Mouse (Mus musculus) embryonic facial prominence, embryonic 13.5 days (tissue): ENCODE results near the gene Fgfr2. TPM values are rescaled to one million over a fixed set of nuclear protein-coding genes. Genes with fewer than 3 reads are reported as not detected.

ENCODE experiments used
- ATAC-seq: fragments of 200-750 bp; cut with Nextera tagmentation; 2 replicates; pipeline ENCODE4 v1.8.0; 2017; ENCODE audit warnings: low read depth; ENCODE audit not compliant: insufficient number of reproducible peaks, insufficient read depth, low FRiP score, low TSS enrichment
- H3K27ac ChIP-seq: fragments of 300-500 bp; sonication (generic); 2 replicates; pipeline ENCODE4 v1.5.1; 2015; ENCODE audit warnings: moderate library complexity, mild to moderate bottlenecking, inconsistent platforms
- H3K27me3 ChIP-seq: fragments of 300-500 bp; sonication (generic); 2 replicates; pipeline ENCODE4 v1.6.1; 2015; ENCODE audit warnings: mild to moderate bottlenecking, inconsistent platforms
- H3K36me3 ChIP-seq: fragments of 300-500 bp; sonication (generic); 2 replicates; pipeline ENCODE4 v1.6.1; 2015; ENCODE audit warnings: mild to moderate bottlenecking, inconsistent platforms
- H3K4me1 ChIP-seq: fragments of 300-500 bp; sonication (generic); 2 replicates; pipeline ENCODE4 v1.6.1; 2015; ENCODE audit warnings: inconsistent platforms
- H3K4me2 ChIP-seq: fragments of 300-500 bp; sonication (generic); 2 replicates; pipeline ENCODE4 v1.6.1; 2015; ENCODE audit warnings: moderate library complexity, mild to moderate bottlenecking, inconsistent platforms
- H3K4me3 ChIP-seq: fragments of 300-500 bp; sonication (generic); 2 replicates; pipeline ENCODE4 v1.5.1; 2015; ENCODE audit warnings: mild to moderate bottlenecking, inconsistent platforms
- H3K9ac ChIP-seq: fragments of 300-500 bp; sonication (generic); 2 replicates; pipeline ENCODE4 v1.6.1; 2015; ENCODE audit warnings: mild to moderate bottlenecking, inconsistent platforms
- H3K9me3 ChIP-seq: fragments of 300-500 bp; sonication (generic); 2 replicates; pipeline ENCODE4 v1.6.1; 2016; ENCODE audit warnings: inconsistent platforms
- WGBS: fragments of 180-500 bp; shearing (Covaris S2); methylation state at CpG from one replicate; pipeline ENCODE4 v1.1.7; 2015; ENCODE audit warnings: mixed read lengths; 5-methylcytosine and 5-hydroxymethylcytosine counted together
- polyA plus RNA-seq: library from polyadenylated mRNA; unstranded; fragments of >200 nt; fragmentation: Nextera tagmentation; extraction: Ambion mirVana; gene quantifications from 2 replicates; pipeline ENCODE4 v1.2.1, GENCODE M21; 2015

Gene Fgfr2
- polyA plus RNA-seq, 1 experiment from 2014 or later: 174 TPM

GRCm38 (mm10) chr7:130649257-130649656 is 2473.9 kb downstream of the Fgfr2 start:
- Histone ChIP-seq H3K9ac (0 out of 2 replicates have a peak overlapping the region, but pooled peaks have one; percentile 12), H3K9me3 (no peaks in the 10 kb centered on the region), H3K4me1 (peaks cover 58% of the 10 kb centered on the region), H3K4me3 (no peak overlapping the region), H3K36me3 (no peaks in the 10 kb centered on the region), H3K4me2 (peak overlapping the region; percentile 26; the same call in 1 of the 2 replicates), H3K27ac (0 out of 2 replicates have a peak overlapping the region, but pooled peaks have one; percentile 24), H3K27me3 (no peaks in the 10 kb centered on the region)
- ATAC-seq: no peak
- 15% methylated on average over 7 of the region's 7 CpGs for WGBS

- H3K4me3 ChIP-seq: no peak overlapping the region
Observed at GRCm38 (mm10) chr7:130648061-130648460, 2475.1 kb downstream of the Fgfr2 start.

GRCm38 (mm10) chr7:130646762-130647139 is 2476.4 kb downstream of the Fgfr2 start:
- peak; percentile 65 for ATAC-seq
- whole genome bisulfite sequencing: under 1% methylated on average over 18 of the region's 18 CpGs
- no peaks in the 10 kb centered on the region for H3K9me3 ChIP-seq
- H3K4me2 ChIP-seq: peak overlapping the region; percentile 87
- H3K4me3 ChIP-seq: peak overlapping the region; percentile 70
- H3K27ac ChIP-seq: peak overlapping the region; percentile 96
- peak overlapping the region; percentile 90 for H3K9ac ChIP-seq
- H3K27me3 ChIP-seq: no peaks in the 10 kb centered on the region
- no peaks in the 10 kb centered on the region for H3K36me3 ChIP-seq
- peaks cover 45% of the 10 kb centered on the region for H3K4me1 ChIP-seq

More at GRCm38 (mm10) chr7:130648061-130648460, 2475.1 kb downstream of the Fgfr2 start:
- WGBS: 72% methylated on average over 4 of the region's 4 CpGs
- Histone ChIP-seq H3K4me1 (peaks cover 51% of the 10 kb centered on the region), H3K9me3 (no peaks in the 10 kb centered on the region), H3K36me3 (no peaks in the 10 kb centered on the region), H3K4me2 (peak overlapping the region; percentile 87), H3K9ac (peak overlapping the region; percentile 90; the same call in 1 of the 2 replicates), H3K27ac (no peak overlapping the region), H3K27me3 (no peaks in the 10 kb centered on the region)
- no peak for ATAC-seq

GRCm38 (mm10) chr7:130645994-130646761 is 2477.0 kb downstream of the Fgfr2 start:
- Histone ChIP-seq H3K27ac (peak overlapping the region; percentile 96), H3K4me1 (peaks cover 45% of the 10 kb centered on the region), H3K27me3 (no peaks in the 10 kb centered on the region), H3K4me2 (peak overlapping the region; percentile 87), H3K9me3 (no peaks in the 10 kb centered on the region), H3K36me3 (no peaks in the 10 kb centered on the region), H3K4me3 (peak overlapping the region; percentile 70), H3K9ac (peak overlapping the region; percentile 90)
- peak; percentile 83 for ATAC-seq
- under 1% methylated on average over 54 of the region's 55 CpGs for WGBS

- peak overlapping the region; percentile 90 for H3K9ac ChIP-seq
- peak; percentile 49 for ATAC-seq
- WGBS: 12% methylated on average over 15 of the region's 15 CpGs
- peak overlapping the region; percentile 87 for H3K4me2 ChIP-seq
- H3K27ac ChIP-seq: peak overlapping the region; percentile 96
- H3K4me1 ChIP-seq: peaks cover 47% of the 10 kb centered on the region
- H3K4me3 ChIP-seq: peak overlapping the region; percentile 70
- H3K36me3 ChIP-seq: no peaks in the 10 kb centered on the region
- H3K9me3 ChIP-seq: no peaks in the 10 kb centered on the region
- no peaks in the 10 kb centered on the region for H3K27me3 ChIP-seq
Observed at GRCm38 (mm10) chr7:130645332-130645993, 2477.7 kb downstream of the Fgfr2 start.

- Histone ChIP-seq H3K4me1 (peaks cover 41% of the 10 kb centered on the region), H3K9ac (no peak overlapping the region), H3K27me3 (no peaks in the 10 kb centered on the region), H3K4me2 (no peak overlapping the region), H3K9me3 (no peaks in the 10 kb centered on the region), H3K27ac (0 out of 2 replicates have a peak overlapping the region, but pooled peaks have one; percentile 11), H3K36me3 (no peaks in the 10 kb centered on the region), H3K4me3 (no peak overlapping the region)
- ATAC-seq: no peak
- WGBS: 76% methylated on average over 9 of the region's 9 CpGs
Observed at GRCm38 (mm10) chr7:130640681-130641080, 2482.5 kb downstream of the Fgfr2 start.

GRCm38 (mm10) chr7:130637811-130638210 is 2485.3 kb downstream of the Fgfr2 start:
- H3K4me3 ChIP-seq: no peak overlapping the region
- H3K36me3 ChIP-seq: no peaks in the 10 kb centered on the region
- H3K9ac ChIP-seq: no peak overlapping the region
- H3K27me3 ChIP-seq: no peaks in the 10 kb centered on the region
- 9% methylated on average over 6 of the region's 6 CpGs for WGBS
- H3K9me3 ChIP-seq: no peaks in the 10 kb centered on the region
- H3K27ac ChIP-seq: peak overlapping the region; percentile 82
- H3K4me1 ChIP-seq: peaks cover 38% of the 10 kb centered on the region
- H3K4me2 ChIP-seq: no peak overlapping the region
- ATAC-seq: no peak

- Histone ChIP-seq H3K4me2 (no peak overlapping the region), H3K4me1 (peaks cover 38% of the 10 kb centered on the region), H3K36me3 (no peaks in the 10 kb centered on the region), H3K9ac (no peak overlapping the region), H3K27me3 (no peaks in the 10 kb centered on the region), H3K4me3 (no peak overlapping the region), H3K27ac (peak overlapping the region; percentile 82; the same call in 1 of the 2 replicates), H3K9me3 (no peaks in the 10 kb centered on the region)
- ATAC-seq: no peak
- 83% methylated on average over 4 of the region's 4 CpGs for WGBS
Observed at GRCm38 (mm10) chr7:130636902-130637301, 2486.2 kb downstream of the Fgfr2 start.

- no peak for ATAC-seq
- Histone ChIP-seq H3K27me3 (no peaks in the 10 kb centered on the region), H3K9me3 (no peaks in the 10 kb centered on the region), H3K9ac (no peak overlapping the region), H3K4me3 (no peak overlapping the region), H3K36me3 (no peaks in the 10 kb centered on the region), H3K4me1 (peaks cover 44% of the 10 kb centered on the region), H3K4me2 (no peak overlapping the region), H3K27ac (no peak overlapping the region)
- 79% methylated on average over 3 of the region's 3 CpGs for WGBS
Observed at GRCm38 (mm10) chr7:130636274-130636673, 2486.9 kb downstream of the Fgfr2 start.

- no peak for ATAC-seq
- Histone ChIP-seq H3K9ac (no peak overlapping the region), H3K36me3 (no peaks in the 10 kb centered on the region), H3K9me3 (no peaks in the 10 kb centered on the region), H3K4me1 (peaks cover 41% of the 10 kb centered on the region), H3K27ac (no peak overlapping the region), H3K27me3 (no peaks in the 10 kb centered on the region), H3K4me3 (no peak overlapping the region), H3K4me2 (no peak overlapping the region)
- 39% methylated on average over 7 of the region's 7 CpGs for WGBS
Observed at GRCm38 (mm10) chr7:130635212-130635611, 2487.9 kb downstream of the Fgfr2 start.

GRCm38 (mm10) chr7:130634259-130634871 is 2488.8 kb downstream of the Fgfr2 start:
- Histone ChIP-seq H3K27me3 (no peaks in the 10 kb centered on the region), H3K27ac (no peak overlapping the region), H3K9me3 (no peaks in the 10 kb centered on the region), H3K4me3 (no peak overlapping the region), H3K4me1 (peaks cover 41% of the 10 kb centered on the region), H3K36me3 (no peaks in the 10 kb centered on the region), H3K9ac (no peak overlapping the region), H3K4me2 (no peak overlapping the region)
- WGBS: 88% methylated on average over 4 of the region's 4 CpGs
- no peak for ATAC-seq
